Mouse (Mus musculus): Measurements from ENCODE around the gene Ccdc93.

Gene Ccdc93

DNA sequence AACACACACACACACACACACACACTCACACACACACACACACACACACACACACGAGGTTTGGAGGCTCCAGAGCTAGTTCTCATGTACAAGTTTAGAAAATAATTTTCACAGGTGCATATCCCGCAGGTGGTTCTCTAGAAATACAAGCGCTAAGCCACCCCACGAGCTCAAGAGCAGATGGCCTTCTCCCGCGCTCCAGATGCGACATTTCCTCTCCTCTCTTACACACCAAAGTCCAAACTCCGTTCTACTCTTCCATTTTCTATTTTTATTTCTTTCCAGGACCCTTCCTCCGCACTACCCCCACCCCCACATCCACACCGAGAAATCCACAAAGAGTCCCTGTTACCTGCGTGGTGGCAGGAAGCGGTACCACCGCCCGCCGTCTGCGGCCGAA lies 96.2 kb downstream of the Ccdc93 start:
- DNase-seq (ENCODE audit: low spot score), result no peak

- no peak for DNase-seq (ENCODE audit: low spot score)
These were observed 97.0 kb downstream of the Ccdc93 start for GRCm38 (mm10) chr1:121527600-121528398.

GRCm38 (mm10) chr1:121528399-121528720 lies 97.5 kb downstream of the Ccdc93 start, which contains the start of gene Htr5b:
Gene Htr5b, minus strand, starts transcription at chr1:121528465.
- no peak for DNase-seq (ENCODE audit: low spot score)

DNA sequence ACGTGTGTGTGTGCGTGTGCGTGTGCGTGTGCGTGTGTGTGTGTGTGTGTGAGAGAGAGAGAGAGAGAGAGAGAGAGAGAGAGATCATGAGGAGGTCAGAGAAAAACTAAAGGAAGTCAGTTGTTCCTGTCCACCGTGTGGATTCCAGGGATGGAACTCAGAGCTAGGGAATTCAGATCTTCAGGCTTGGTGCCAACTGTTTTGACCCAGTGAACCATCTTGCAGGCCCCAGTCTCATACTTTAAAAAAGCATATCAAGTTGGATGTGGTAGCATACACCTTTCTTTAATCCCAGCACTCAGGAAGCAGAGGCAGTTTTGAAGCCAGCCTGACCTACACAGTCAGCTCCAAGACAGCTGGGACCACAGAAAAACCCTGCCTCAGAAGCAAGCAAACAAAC lies 98.4 kb downstream of the Ccdc93 start:
- no peak for DNase-seq (ENCODE audit: low spot score)

DNA sequence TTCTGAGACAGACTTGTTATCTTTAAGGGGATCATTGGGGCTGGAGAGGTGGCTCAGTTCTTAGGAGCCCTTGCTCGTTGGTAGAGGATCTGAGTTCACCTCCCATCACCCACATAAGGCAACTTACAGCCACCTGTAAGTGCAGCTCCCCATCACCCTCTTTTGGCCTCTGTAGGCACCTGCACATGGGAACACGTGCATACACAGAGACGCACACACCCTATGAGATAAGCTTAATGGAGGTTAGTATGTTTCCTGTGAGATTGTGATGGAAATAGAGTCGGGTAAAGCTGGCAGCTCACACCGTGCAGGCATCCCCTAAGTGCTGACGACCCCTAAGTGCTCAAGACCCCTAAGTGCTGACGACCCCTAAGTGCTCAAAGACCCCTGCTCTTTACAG lies 100.6 kb downstream of the Ccdc93 start:
- no peak for DNase-seq (ENCODE audit: low spot score)

GRCm38 (mm10) chr1:121540361-121540760 lies 109.5 kb downstream of the Ccdc93 start:
- no peak for DNase-seq (ENCODE audit: low spot score)

DNA sequence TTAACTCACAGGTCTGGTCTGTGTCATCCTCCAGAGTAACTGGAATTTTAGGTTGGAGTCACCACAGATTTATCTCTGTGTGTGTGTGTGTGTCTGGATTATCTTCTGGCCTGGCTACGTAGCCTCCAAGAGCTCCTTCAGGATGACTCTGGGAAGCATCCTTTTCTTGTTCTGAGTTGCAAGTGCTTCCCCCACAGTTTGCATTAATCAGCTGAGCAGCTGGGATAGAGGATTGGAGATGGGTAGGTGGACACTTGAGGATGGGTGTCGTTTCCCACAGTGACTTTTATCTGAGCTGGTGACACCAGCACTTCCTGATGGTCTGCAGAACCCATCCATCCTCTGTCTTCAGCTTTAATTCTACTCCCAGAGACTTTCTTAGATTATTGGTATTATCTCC lies 116.0 kb downstream of the Ccdc93 start:
- no peak for DNase-seq (ENCODE audit: low spot score)

DNA sequence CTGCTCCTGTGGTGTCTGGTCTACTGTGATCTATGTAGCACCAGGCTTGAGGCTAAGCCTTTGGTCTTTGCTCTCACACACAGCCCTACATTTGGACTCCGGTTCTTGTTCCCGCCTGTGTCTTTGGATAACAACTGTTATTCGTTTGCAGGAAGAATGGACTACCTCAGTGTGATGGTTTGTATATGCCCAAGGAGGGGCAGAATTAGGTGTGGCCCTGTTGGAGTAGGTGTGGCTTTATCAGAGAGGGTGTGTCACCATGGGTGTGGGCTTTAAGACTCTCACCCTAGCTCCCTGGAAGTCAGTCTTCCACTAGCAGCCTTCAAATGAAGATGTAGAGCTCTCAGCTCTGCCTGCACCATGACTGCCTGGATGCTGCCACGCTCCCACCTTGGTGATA lies 117.8 kb downstream of the Ccdc93 start:
- DNase-seq (ENCODE audit: low spot score), result no peak

- no peak for DNase-seq (ENCODE audit: low spot score)
These were observed 118.6 kb downstream of the Ccdc93 start for GRCm38 (mm10) chr1:121549456-121549855.

- DNase-seq (ENCODE audit: low spot score), result no peak
These were observed 120.1 kb downstream of the Ccdc93 start for GRCm38 (mm10) chr1:121550801-121551456.

GRCm38 (mm10) chr1:121551457-121551835 lies 120.6 kb downstream of the Ccdc93 start:
- DNase-seq (ENCODE audit: low spot score), result no peak

Measured in lung, postnatal 25 days (tissue).